Mouse (Mus musculus) hindbrain, embryonic 13.5 days (tissue): ENCODE data around the gene Alpi. TPM values are rescaled to one million over a fixed set of nuclear protein-coding genes. Genes with fewer than 3 reads are reported as not detected.

Source experiments
- ATAC-seq: fragments of 200-750 bp; cut with Nextera tagmentation; 2 replicates; pipeline ENCODE4 v1.8.0; 2017; ENCODE audit warnings: moderate TSS enrichment; ENCODE audit not compliant: low FRiP score
- H3K27ac ChIP-seq: fragments of 300-500 bp; sonication (generic); 2 replicates; pipeline ENCODE4 v1.5.1; 2015; ENCODE audit warnings: inconsistent platforms, mild to moderate bottlenecking, moderate library complexity
- H3K27me3 ChIP-seq: fragments of 300-500 bp; sonication (generic); 2 replicates; pipeline ENCODE4 v1.6.1; 2015; ENCODE audit warnings: mild to moderate bottlenecking, inconsistent platforms
- H3K36me3 ChIP-seq: fragments of 300-500 bp; sonication (generic); 2 replicates; pipeline ENCODE4 v1.6.1; 2015; ENCODE audit warnings: mild to moderate bottlenecking, inconsistent platforms
- H3K4me1 ChIP-seq: fragments of 300-500 bp; sonication (generic); replicated peaks from 2 replicates; pipeline ENCODE4 v1.6.1; 2015; ENCODE audit warnings: inconsistent platforms
- H3K4me2 ChIP-seq: fragments of 300-500 bp; sonication (generic); 2 replicates; pipeline ENCODE4 v1.6.1; 2015; ENCODE audit warnings: inconsistent platforms, mild to moderate bottlenecking, moderate library complexity
- H3K4me3 ChIP-seq: fragments of 300-500 bp; sonication (generic); 2 replicates; pipeline ENCODE4 v1.5.1; 2015; ENCODE audit warnings: mild to moderate bottlenecking, inconsistent platforms
- H3K9ac ChIP-seq: fragments of 300-500 bp; sonication (generic); 2 replicates; pipeline ENCODE4 v1.6.1; 2015; ENCODE audit warnings: mild to moderate bottlenecking, inconsistent platforms
- H3K9me3 ChIP-seq: fragments of 300-500 bp; sonication (generic); 2 replicates; pipeline ENCODE4 v1.6.1; 2016; ENCODE audit warnings: inconsistent platforms
- WGBS: fragments of 180-500 bp; shearing (Covaris S2); methylation state at CpG from one replicate; pipeline ENCODE4 v1.1.7; 2015; 5-methylcytosine and 5-hydroxymethylcytosine counted together
- polyA plus RNA-seq: library from polyadenylated mRNA; unstranded; fragments of >200 nt; fragmentation: Nextera tagmentation; extraction: Ambion mirVana; gene quantifications from 2 replicates; pipeline ENCODE4 v1.2.1, GENCODE M21; 2015

Alpi gene
- polyA plus RNA-seq, 1 experiment from 2014 or later: not detected

DNA sequence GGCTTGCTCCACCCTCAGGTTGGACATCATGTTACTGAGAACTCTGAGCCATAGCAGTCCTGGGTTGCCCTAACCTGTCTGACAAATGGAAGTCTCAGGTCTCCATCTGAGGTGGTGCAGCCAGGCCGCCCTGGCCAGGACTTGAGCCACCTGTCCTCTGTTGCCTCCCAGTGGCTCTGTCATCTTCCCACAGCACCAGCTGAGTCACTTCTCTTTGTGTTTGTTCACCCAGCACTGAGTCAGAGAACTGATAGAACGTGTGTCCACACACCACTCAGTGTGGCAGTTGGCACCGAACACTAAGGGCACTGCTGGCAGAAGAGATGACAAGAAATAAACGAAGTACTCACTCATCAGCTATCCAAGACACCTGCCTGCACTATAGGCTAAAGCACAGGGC lies 50.0 kb downstream of the Alpi start:
- H3K9ac ChIP-seq: no peak overlapping the region
- WGBS: 81% methylated on average over 4 of the region's 4 CpGs

DNA sequence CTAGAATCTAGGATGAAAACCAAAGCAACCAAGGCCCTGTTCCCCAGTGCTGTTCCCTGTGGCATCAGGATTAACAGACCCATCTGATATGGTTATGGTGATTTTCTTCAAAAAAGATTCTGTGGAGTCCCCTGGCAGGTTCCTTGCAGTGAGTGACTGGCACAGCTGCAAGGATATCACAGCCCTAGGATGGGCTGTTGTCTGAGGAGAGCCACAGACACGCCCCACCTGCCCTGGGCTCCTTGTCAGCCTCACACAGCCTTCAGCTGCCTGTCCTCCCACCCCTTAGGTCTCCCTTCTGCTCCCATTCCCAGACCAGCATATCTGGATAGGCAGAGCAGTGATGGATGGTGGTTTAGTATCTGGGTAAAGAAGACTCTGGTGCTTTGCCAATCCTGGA lies 50.7 kb downstream of the Alpi start:
- no peak overlapping the region for H3K4me2 ChIP-seq
- H3K9ac ChIP-seq: peak overlapping the region; percentile 30; the same call in 1 of the 2 replicates
- H3K36me3 ChIP-seq: peaks cover 35% of the 10 kb centered on the region
- peaks cover 27% of the 10 kb centered on the region for H3K4me1 ChIP-seq
- no peak overlapping the region for H3K4me3 ChIP-seq
- no peaks in the 10 kb centered on the region for H3K27me3 ChIP-seq
- ATAC-seq: 0 out of 2 replicates have a peak, but pooled peaks have one; percentile 16
- H3K9me3 ChIP-seq: no peaks in the 10 kb centered on the region
- 76% methylated on average over 1 of the region's 1 CpGs for WGBS
- peak overlapping the region; percentile 52 for H3K27ac ChIP-seq

More for the DNA sequence above, 50.0 kb downstream of the Alpi start:
- Histone ChIP-seq H3K4me3 (no peak overlapping the region), H3K4me1 (peaks cover 27% of the 10 kb centered on the region), H3K36me3 (peaks cover 30% of the 10 kb centered on the region), H3K27me3 (no peaks in the 10 kb centered on the region), H3K9me3 (no peaks in the 10 kb centered on the region), H3K4me2 (no peak overlapping the region), H3K27ac (no peak overlapping the region)
- no peak for ATAC-seq

DNA sequence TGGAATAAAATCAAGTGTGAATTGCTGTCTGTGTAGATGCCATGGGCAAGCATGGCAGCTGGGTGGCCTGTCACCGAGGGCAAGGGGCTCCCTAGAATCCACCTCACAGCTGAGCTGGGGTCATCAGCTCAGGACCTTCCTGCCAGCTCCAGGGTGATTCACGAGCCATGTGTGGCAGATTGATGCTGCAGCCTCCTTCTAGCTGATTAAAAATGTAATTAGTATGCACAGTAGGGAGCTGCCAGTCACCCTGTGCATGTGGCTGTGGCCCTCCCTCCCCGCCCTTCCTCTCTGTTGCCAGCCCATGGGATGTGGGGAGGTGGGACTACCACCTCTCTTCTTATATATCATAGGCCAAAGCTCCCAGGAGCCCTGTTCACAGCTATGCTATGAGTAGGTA lies 51.3 kb downstream of the Alpi start:
- Histone ChIP-seq H3K9ac (peak overlapping the region; percentile 5; the same call in 1 of the 2 replicates), H3K4me2 (no peak overlapping the region), H3K9me3 (no peaks in the 10 kb centered on the region), H3K4me1 (peaks cover 27% of the 10 kb centered on the region), H3K27ac (peak overlapping the region; percentile 65), H3K4me3 (no peak overlapping the region), H3K36me3 (peaks cover 41% of the 10 kb centered on the region), H3K27me3 (no peaks in the 10 kb centered on the region)
- ATAC-seq: peak; percentile 76
- 26% methylated on average over 3 of the region's 3 CpGs for WGBS

Other genes with a start within 250 kb of the Alpi start
- gene Alppl2, start 11.7 kb downstream of the Alpi start, polyA plus RNA-seq: not detected in 2 replicates
- gene Akp3, start 23.4 kb upstream of the Alpi start, polyA plus RNA-seq: not detected in 2 replicates
- gene Ecel1, start 54.9 kb upstream of the Alpi start, polyA plus RNA-seq: 33.1 and 35.5 TPM in 2 replicates
- gene Prss56, start 81.7 kb upstream of the Alpi start, polyA plus RNA-seq: 6.8 and 9.0 TPM in 2 replicates
- gene Chrnd, start 89.0 kb upstream of the Alpi start, polyA plus RNA-seq: 0.05 TPM in 1 of 2 replicates, not detected in the other
- gene Chrng, start 103.1 kb upstream of the Alpi start, polyA plus RNA-seq: 0.35 and 0.58 TPM in 2 replicates
- 105 and 106 TPM in 2 replicates for gene Eif4e2, start 112.3 kb upstream of the Alpi start, polyA plus RNA-seq
- gene Efhd1, start 162.8 kb upstream of the Alpi start, polyA plus RNA-seq: 1.3 and 1.5 TPM in 2 replicates
- gene Gigyf2, start 225.4 kb upstream of the Alpi start, polyA plus RNA-seq: 75.2 and 79.7 TPM in 2 replicates